Mouse (Mus musculus) neural tube, embryonic 10.5 days (tissue): ENCODE measurements at regions not wholly inside any gene's neighbourhood (a gene's known extent, or its start where the extent isn't known, plus 50 kb on each side); places are given as distances from the start of the nearest gene placed in this dataset.
A peak's percentile ranks its signal among the peaks of the same experiment; 100 is the strongest.

Experiments used
- DNase-seq: peaks from one replicate; pipeline ENCODE4 v3.0.0-alpha.2; 2017; ENCODE audit warnings: low spot score; ENCODE audit errors: extremely low spot score

- no peak for DNase-seq
Observed at GRCm38 (mm10) chr12:79886494-79886893, 226.3 kb downstream of the Zfp36l1 start.

GRCm38 (mm10) chr12:79885286-79885685 lies 227.5 kb downstream of the Zfp36l1 start:
- no peak for DNase-seq

- DNase-seq = no peak
Observed at GRCm38 (mm10) chr12:79883651-79884050, 229.2 kb downstream of the Zfp36l1 start.

- peak; percentile 25 for DNase-seq
Observed at GRCm38 (mm10) chr12:79880751-79881261, 232.0 kb downstream of the Zfp36l1 start.

GRCm38 (mm10) chr12:79880346-79880745 lies 232.5 kb downstream of the Zfp36l1 start:
- DNase-seq = no peak

GRCm38 (mm10) chr12:79879918-79880273 lies 232.9 kb downstream of the Zfp36l1 start:
- DNase-seq = no peak

GRCm38 (mm10) chr12:79879093-79879917 lies 233.5 kb downstream of the Zfp36l1 start:
- DNase-seq = peak; percentile 77

- no peak for DNase-seq
Observed at GRCm38 (mm10) chr12:79878766-79879092, 234.1 kb downstream of the Zfp36l1 start.

GRCm38 (mm10) chr12:79878163-79878562 lies 234.7 kb downstream of the Zfp36l1 start:
- peak; percentile 22 for DNase-seq

GRCm38 (mm10) chr12:79874333-79874732 lies 238.5 kb downstream of the Zfp36l1 start:
- no peak for DNase-seq

- peak; percentile 19 for DNase-seq
Observed at GRCm38 (mm10) chr12:79865179-79865552, 247.6 kb downstream of the Zfp36l1 start.

GRCm38 (mm10) chr12:79864346-79865178 lies 248.3 kb downstream of the Zfp36l1 start:
- no peak for DNase-seq
